Mouse (Mus musculus) A20 (cell line): Measurements from ENCODE around the gene Pgbd5.

Experiments
- DNase-seq: peaks from one replicate; pipeline ENCODE4 v3.0.0-alpha.2; 2011; ENCODE audit warnings: low read depth, low spot score

The Pgbd5 gene

GRCm38 (mm10) chr8:124392271-124393012 is 47.0 kb downstream of the Pgbd5 start:
- DNase-seq = no peak

DNA sequence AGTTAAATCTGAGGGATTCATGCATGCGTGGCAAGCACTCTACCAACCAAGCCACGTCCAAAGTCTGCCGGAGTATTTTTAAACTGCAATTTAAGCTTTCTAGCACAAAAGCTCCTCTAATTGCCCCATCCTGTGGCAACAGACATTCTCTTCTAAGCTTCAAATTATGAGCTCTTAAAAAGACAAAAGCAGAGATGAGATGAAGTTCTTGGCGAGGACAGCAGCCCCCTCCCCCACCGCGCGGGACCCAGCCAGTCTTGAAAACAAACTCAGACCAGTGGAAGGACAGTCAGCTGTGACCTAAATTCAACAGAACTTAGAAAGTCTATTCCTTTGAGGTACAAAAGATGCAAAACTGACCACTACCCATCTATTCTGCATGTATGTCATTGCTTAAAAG is 48.3 kb downstream of the Pgbd5 start:
- DNase-seq = no peak

GRCm38 (mm10) chr8:124389495-124389894 is 50.0 kb downstream of the Pgbd5 start:
- no peak for DNase-seq

DNA sequence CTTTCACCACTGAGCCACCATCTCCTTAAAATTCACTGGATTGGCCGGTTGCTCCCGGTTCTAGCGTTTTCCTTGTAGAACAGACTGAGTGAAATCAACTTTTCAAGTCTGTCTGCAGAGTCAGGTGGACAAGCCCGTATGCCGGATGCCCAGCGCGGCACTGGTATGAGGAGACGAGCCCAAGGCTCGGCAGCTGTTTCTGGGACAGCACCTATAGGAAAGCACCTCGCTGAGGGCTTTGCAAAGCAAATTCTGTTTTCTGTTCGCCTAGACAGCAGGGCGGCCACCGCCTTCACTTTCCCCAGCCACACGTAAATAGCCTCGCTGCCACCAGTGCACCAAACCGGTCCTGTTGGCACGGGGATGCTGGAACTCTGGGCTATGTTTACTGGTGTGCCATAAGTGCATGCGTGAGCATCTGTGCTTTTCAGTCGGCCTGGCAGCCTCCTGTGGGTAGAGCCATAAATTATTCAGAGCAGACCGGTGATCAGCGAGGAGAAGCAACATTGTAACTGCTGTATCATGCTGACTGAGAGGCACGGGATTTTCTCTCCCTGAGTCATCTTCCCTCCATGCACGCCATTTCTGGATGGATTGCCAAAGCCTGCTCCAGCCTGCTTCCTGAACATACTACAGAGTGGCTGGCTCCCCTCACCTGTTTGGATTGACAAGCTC is 53.1 kb downstream of the Pgbd5 start:
- peak; percentile 86 for DNase-seq

GRCm38 (mm10) chr8:124384336-124384735 is 55.1 kb downstream of the Pgbd5 start:
- DNase-seq = no peak

DNA sequence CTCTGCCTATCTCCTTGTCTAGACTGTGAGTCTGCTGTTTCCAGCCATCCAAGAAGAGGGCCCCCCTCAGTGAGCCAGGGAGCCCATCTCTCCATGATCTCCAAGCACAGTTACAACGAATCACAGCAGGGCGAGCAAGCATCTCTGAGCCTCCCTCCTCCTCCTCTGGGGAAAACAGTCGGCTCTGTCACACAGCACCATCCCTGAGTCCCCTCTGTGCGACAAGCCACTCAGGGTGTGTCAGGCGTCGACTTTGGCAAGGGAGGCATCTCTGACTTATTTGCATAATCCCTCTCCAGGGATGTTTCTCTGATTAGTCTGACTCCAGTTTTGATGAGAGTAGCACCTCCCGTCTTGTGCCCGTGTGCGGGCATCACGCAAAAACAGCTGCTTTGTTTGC is 57.2 kb downstream of the Pgbd5 start:
- no peak for DNase-seq

- no peak for DNase-seq
These were observed 60.2 kb downstream of the Pgbd5 start for GRCm38 (mm10) chr8:124379289-124379688.

DNA sequence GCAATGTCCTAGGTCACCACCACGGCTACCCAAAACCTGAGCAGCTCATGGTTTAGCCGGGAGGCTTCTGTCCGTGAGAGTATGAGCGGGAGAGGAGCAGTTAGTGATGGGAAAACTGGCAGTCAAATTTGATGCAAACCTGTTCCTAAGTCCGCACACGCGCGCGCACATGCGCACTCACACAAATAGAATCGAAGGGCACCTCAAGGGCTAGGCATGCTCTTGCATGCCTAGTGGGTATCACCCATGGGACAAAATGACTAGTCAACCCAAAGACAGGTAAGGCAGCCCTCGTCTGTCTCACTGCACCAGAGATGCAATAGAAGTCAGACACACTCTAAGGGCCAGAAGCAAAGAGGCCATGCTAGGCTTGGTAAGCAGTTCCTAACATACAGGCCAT is 63.1 kb downstream of the Pgbd5 start:
- no peak for DNase-seq

- no peak for DNase-seq
These were observed 63.7 kb downstream of the Pgbd5 start for GRCm38 (mm10) chr8:124375727-124376126.

GRCm38 (mm10) chr8:124375168-124375567 is 64.3 kb downstream of the Pgbd5 start:
- DNase-seq = no peak

DNA sequence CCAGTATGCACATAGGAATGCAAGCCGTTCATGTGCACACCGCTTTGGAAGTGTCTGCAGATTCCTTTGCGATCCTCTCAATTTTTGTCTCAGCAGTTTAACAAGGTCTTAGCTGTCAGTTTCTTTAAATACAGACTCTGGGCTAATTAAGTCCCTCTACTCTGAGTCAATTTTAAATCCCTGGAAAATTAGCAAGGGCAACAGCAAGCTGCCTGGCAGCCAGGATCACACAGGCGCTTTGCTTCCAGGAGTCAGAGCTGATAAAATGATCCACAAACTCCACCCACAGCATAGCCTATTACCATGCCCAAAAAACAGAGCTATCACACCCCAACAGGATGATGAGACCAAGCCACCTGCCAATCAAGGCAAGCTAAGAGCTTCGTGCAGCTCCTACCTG is 65.7 kb downstream of the Pgbd5 start:
- DNase-seq = no peak

DNA sequence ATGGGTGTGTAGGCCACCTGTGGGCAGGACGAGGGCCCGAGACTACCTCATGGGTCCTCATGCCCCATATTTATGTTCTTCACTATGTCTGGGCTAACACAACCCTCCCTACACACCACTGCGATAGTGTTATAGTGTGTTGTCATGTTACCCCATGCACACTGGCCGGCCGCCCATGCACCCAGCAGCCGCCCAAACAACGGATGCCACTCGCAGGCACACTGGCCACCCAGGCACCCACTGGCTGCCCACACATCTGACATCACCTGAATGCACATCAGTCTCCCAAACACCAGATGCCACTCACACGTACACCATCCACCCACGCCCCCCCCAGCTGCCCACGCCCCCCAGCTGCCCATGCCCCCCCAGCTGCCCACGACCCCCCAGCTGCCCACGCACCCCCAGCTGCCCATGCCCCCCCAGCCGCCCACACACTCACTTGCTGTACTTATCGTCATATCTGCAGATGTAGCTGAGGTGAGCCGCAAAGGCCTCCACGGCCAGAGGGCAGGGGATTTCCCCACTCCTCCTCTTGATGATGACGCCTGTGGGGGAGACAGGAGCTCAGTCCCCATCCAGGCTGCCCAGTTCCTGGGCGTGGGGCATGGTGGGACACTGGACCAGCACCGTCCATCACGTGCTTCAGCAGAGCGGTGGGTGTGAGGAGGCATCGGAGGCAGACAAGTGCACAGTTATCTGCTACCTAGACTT is 67.9 kb downstream of the Pgbd5 start:
- DNase-seq = no peak

DNA sequence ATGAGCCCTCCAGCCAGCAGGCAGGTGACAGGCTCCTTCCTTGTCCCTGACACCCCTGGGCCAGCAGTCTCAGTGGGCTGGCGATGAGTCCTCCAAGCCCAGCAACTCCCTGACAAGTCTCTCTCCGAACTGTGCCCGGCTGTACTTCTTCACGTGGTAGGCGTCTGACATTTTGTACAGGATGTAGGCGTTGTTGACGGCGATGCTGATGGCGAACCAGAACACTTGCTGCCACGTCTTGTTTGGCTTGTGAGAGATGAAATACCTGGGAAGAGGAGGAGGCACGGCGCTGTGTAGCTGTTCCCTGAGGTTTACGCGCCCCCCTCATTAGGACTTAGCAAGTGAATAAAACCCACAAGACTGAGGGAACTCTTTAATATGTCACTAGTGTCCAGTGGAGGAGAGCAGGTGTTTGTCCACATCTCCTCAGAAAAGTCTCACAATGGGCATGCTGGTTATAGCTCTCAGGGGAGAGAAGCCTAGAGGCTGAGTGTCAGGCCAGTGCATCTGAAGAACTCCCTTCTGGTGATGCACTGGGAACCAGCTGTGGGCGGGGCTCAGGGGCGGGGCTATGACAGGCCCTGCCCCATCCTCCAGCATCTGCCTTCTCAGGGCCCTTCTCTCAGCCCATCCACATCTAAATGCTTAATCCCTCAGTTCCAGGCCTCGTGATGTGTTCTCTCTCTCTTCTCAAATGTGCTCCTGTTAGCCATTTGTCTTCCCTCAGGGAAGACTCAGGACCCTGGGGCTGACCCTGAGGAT is 68.9 kb downstream of the Pgbd5 start:
- DNase-seq = peak; percentile 15

DNA sequence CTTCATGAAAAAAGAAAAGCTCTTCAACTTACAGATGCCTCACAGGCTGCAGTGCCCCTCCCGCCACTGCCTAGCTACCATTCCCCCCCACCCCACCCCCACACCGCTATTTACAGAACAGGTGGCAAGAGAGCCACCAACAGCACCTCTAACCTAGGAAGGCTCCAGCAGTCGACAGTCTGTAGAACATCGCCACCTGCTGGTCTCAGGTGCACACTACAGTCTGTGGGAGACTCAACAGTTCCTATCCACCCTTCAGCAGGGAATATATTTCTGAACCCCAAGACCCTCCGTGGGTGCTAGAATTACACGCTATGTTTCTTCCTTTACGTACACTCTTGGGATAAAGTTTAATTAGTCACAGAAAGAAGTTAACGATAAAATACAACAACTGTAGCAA is 71.2 kb downstream of the Pgbd5 start:
- peak; percentile 71 for DNase-seq

- no peak for DNase-seq
These were observed 76.1 kb downstream of the Pgbd5 start for GRCm38 (mm10) chr8:124363337-124363736.

- peak; percentile 19 for DNase-seq
These were observed 76.9 kb downstream of the Pgbd5 start for GRCm38 (mm10) chr8:124362589-124362988.

GRCm38 (mm10) chr8:124361773-124362427 is 77.6 kb downstream of the Pgbd5 start:
- peak; percentile 35 for DNase-seq

GRCm38 (mm10) chr8:124360911-124361310 is 78.5 kb downstream of the Pgbd5 start:
- DNase-seq = no peak

- no peak for DNase-seq
These were observed 87.8 kb downstream of the Pgbd5 start for GRCm38 (mm10) chr8:124351636-124352035.

DNA sequence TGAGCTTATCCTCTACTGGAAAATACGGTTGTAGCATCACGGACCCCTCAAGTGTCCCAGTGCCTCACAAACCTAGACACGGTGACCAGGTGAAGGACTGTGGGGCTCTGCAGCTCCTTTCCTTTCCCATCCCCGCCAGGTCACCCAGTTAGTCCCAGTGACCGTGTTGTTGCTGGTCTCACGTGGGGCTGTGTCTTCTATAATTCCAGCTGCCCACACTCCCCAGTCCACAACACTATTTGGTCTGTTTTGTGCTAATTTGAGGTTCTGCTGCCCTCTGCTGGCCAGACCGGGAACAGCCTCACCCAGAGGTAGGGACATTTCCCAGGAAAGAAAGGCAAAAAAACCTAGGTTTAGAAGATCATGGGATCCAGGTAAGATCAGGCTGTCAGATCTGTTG is 89.8 kb downstream of the Pgbd5 start:
- DNase-seq = peak; percentile 58

GRCm38 (mm10) chr8:124348087-124348486 is 91.4 kb downstream of the Pgbd5 start:
- DNase-seq = no peak
